Mouse (Mus musculus) small intestine, adult 2 months (tissue): ENCODE measurements around the gene Alk.

Experiments used
- CTCF ChIP-seq: fragments of 200-500 bp; IDR thresholded peaks from 2 replicates; pipeline ENCODE4 v1.5.1; 2012; ENCODE audit warnings: low read depth, mild to moderate bottlenecking, control low read depth, inconsistent platforms, low read length, moderate library complexity, mixed read lengths; ENCODE audit not compliant: insufficient replicate concordance, insufficient read length; ENCODE audit errors: extremely low read depth
- POLR2A ChIP-seq: fragments of 200-500 bp; IDR thresholded peaks from 2 replicates; pipeline ENCODE4 v1.6.1; 2012; ENCODE audit warnings: low read depth, mild to moderate bottlenecking, control low read depth, inconsistent platforms, low read length, moderate library complexity

GRCm38 (mm10) chr17:72332909-72333308 is 271.5 kb downstream of the Alk start:
- TF ChIP-seq CTCF (no peak), POLR2A (no peak)
